Mouse (Mus musculus): ENCODE results near the gene Slc6a5.

The Slc6a5 gene

DNA sequence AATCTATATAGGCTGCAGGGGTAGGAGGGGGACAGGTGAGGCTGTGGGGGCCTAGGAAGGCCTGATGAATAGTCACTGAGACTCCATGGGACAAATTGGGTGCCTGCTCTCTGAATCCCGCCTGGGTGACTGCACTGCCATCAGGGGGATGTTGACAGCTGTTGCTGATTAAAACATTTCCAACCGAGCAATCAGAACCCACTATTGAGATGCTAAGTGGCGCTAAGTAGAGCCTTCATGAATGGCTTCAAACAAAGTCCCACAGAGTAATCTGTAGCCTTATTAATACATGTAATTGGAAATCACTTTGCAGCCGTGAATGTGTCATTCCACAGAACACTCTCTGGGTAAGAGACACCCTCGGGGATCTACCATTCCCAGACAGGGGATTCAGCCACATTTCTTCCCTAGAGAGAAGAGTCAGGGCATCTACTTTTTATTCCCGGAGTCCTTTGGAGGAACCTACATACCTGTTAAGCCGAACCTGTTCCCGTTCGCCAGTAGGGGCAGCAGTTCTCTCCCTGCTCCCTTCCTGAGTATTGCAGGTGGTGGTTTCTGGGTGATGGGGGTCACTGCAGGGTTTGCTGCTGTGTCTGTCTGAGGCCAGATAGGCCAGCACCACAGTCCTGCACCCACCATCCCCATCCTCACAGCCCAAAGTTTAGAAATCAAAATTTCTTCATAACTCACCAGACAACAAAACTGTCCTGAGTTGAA is 71.7 kb downstream of the Slc6a5 start:
- DNase-seq (ENCODE audit: low read depth): no peak

- no peak for DNase-seq (ENCODE audit: low read depth)
Measured at GRCm38 (mm10) chr7:49984698-49985097, 74.8 kb downstream of the Slc6a5 start.

DNA sequence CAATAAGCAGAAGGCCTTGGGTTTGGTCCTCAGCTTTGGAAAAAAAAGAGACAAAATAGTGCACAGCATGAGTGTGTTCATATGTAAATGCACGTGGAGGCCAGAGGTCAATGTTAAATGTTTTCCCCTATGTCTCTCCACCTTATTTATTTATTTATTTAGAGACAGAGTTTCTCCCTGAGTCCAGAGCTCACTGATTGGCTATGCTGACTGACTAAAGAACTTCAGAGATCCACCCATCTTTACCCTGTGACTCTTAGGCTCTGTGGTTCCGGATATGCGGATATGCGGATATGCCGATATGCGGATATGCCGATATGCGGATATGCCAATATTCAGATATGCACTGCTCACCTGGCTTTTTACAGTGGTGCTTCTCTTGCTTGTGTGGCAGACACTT is 76.0 kb downstream of the Slc6a5 start:
- DNase-seq (ENCODE audit: low read depth): no peak

DNA sequence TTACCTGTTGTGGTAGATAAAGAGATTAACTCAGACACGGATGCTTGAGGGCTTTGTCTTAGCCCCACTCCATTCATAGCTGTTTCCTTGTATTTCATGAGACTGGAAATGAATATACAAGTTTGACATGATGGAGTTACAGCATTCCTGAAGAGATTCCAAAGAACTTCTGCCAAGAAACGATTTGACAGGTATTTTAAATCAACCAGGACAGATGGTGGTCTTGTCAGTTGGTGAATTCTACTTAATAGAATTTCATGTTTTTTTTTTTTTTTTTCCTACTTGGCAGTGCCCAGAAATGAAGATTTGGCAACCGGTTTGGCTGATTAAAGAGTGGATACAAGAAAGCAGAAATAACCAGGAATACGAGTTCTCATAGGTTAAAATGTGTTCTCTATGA is 89.4 kb downstream of the Slc6a5 start:
- DNase-seq (ENCODE audit: low read depth): no peak

GRCm38 (mm10) chr7:50005268-50005667 is 95.3 kb downstream of the Slc6a5 start:
- no peak for DNase-seq (ENCODE audit: low read depth)
